Mouse (Mus musculus) myocyte (in vitro differentiated cells): ENCODE results near the gene Tspan15. TPM values are rescaled to one million over a fixed set of nuclear protein-coding genes. Genes with fewer than 3 reads are reported as not detected.

Experiments
- H3K27me3 ChIP-seq: one replicate; pipeline ENCODE4 v1.6.1; 2011; ENCODE audit not compliant: control insufficient read depth, insufficient read depth, insufficient read length
- H3K36me3 ChIP-seq: one replicate; pipeline ENCODE4 v1.6.1; 2011; ENCODE audit not compliant: control insufficient read depth, insufficient read depth
- H3K4me2 ChIP-seq: one replicate; pipeline ENCODE4 v1.6.1; 2011; ENCODE audit warnings: low read depth, control low read depth
- H3K4me3 ChIP-seq: one replicate; pipeline ENCODE4 v1.5.1; 2011; ENCODE audit warnings: mild to moderate bottlenecking, control low read depth, moderate library complexity
- H3K79me2 ChIP-seq: one replicate; pipeline ENCODE4 v1.6.1; 2011; ENCODE audit not compliant: control insufficient read depth, insufficient read depth
- H3ac ChIP-seq: one replicate; pipeline ENCODE4 v1.6.1; 2011; ENCODE audit not compliant: control insufficient read depth, insufficient read length
- CEBPB ChIP-seq: IDR thresholded peaks from 2 replicates; pipeline ENCODE4 v1.6.1; 2011; ENCODE audit warnings: mild to moderate bottlenecking, moderate library complexity; ENCODE audit not compliant: poor library complexity, insufficient read depth, severe bottlenecking
- E2F4 ChIP-seq: IDR thresholded peaks from one replicate; pipeline ENCODE4 v1.6.1; 2011; ENCODE audit warnings: mild to moderate bottlenecking, control low read depth, moderate library complexity; ENCODE audit not compliant: insufficient read depth
- MAX ChIP-seq: IDR thresholded peaks from one replicate; pipeline ENCODE4 v1.6.1; 2011; ENCODE audit warnings: low read depth, mild to moderate bottlenecking, control low read depth
- MYOD1 ChIP-seq, 3 experiments: IDR thresholded peaks; one replicate each; pipeline ENCODE4 v1.6.1; 2011; ENCODE audit warnings: control low read depth in 2 of 3, low read depth in 2 of 3, mild to moderate bottlenecking in 2 of 3, moderate library complexity in 1 of 3; ENCODE audit not compliant: insufficient read length in 2 of 3, control insufficient read depth in 1 of 3
- MYOG ChIP-seq, 3 experiments: IDR thresholded peaks; one replicate each; pipeline ENCODE4 v1.6.1; 2011; ENCODE audit warnings: control low read depth in 2 of 3, low read depth in 2 of 3, mild to moderate bottlenecking in 2 of 3; ENCODE audit not compliant: insufficient read length in 2 of 3, control insufficient read depth in 1 of 3, insufficient read depth in 1 of 3
- POLR2A ChIP-seq: IDR thresholded peaks from one replicate; pipeline ENCODE4 v1.6.1; 2011; ENCODE audit warnings: low read depth, mild to moderate bottlenecking, control low read depth, moderate library complexity; ENCODE audit not compliant: insufficient read length
- POLR2AphosphoS2 ChIP-seq: IDR thresholded peaks from one replicate; pipeline ENCODE4 v1.6.1; 2011; ENCODE audit warnings: low read depth, control low read depth; ENCODE audit not compliant: insufficient read length
- REST ChIP-seq: IDR thresholded peaks from one replicate; pipeline ENCODE4 v1.6.1; 2011; ENCODE audit warnings: mild to moderate bottlenecking, control low read depth, moderate library complexity; ENCODE audit not compliant: insufficient read depth, insufficient read length
- SRF ChIP-seq: IDR thresholded peaks from one replicate; pipeline ENCODE4 v1.6.1; 2011; ENCODE audit warnings: low read depth; ENCODE audit not compliant: control insufficient read depth, insufficient read length
- TCF12 ChIP-seq: IDR thresholded peaks from one replicate; pipeline ENCODE4 v1.6.1; 2011; ENCODE audit warnings: mild to moderate bottlenecking, control low read depth; ENCODE audit not compliant: poor library complexity, insufficient read depth, severe bottlenecking
- TCF3 ChIP-seq: IDR thresholded peaks from one replicate; pipeline ENCODE4 v1.6.1; 2011; ENCODE audit warnings: low read depth, control low read depth; ENCODE audit not compliant: insufficient read length
- USF1 ChIP-seq: IDR thresholded peaks from one replicate; pipeline ENCODE4 v1.6.1; 2011; ENCODE audit warnings: low read depth, mild to moderate bottlenecking, control low read depth, moderate library complexity
- polyA plus RNA-seq: library from polyadenylated mRNA; unstranded; fragments of >200 nt; fragmentation: generic; extraction: Trizol; gene quantifications from one replicate; pipeline ENCODE4 v1.2.1, GENCODE M21; 2012; ENCODE audit warnings: missing spikeins

The Tspan15 gene
- polyA plus RNA-seq, 1 experiment = 18.7 TPM

- H3K4me3 ChIP-seq = no peak overlapping the region
- no peaks in the 10 kb centered on the region for H3K79me2 ChIP-seq
- no peaks in the 10 kb centered on the region for H3K36me3 ChIP-seq
- H3K27me3 ChIP-seq = no peaks in the 10 kb centered on the region
- no peak overlapping the region for H3ac ChIP-seq
- no peak overlapping the region for H3K4me2 ChIP-seq
- no peak for TF ChIP-seq POLR2A
These were observed 32.2 kb downstream of the Tspan15 start for GRCm38 (mm10) chr10:62198891-62199290.

- Histone ChIP-seq H3K27me3 (no peaks in the 10 kb centered on the region), H3K36me3 (no peaks in the 10 kb centered on the region), H3ac (no peak overlapping the region), H3K4me3 (no peak overlapping the region), H3K79me2 (no peaks in the 10 kb centered on the region), H3K4me2 (no peak overlapping the region)
- TF ChIP-seq TCF3 = no peak
- TF ChIP-seq USF1 = no peak
- no peak for TF ChIP-seq MAX
- no peak for TF ChIP-seq MYOG (IDR thresholded peaks at IDR 0.05; ENCODE audit: control insufficient read depth in 1 of 3, insufficient read depth in 1 of 3, insufficient read length in 2 of 3, low read depth in 2 of 3)
- no peak for TF ChIP-seq CEBPB
- no peak for TF ChIP-seq SRF
- no peak for TF ChIP-seq E2F4
- no peak for TF ChIP-seq POLR2A
- TF ChIP-seq REST = no peak
- TF ChIP-seq MYOD1 (IDR thresholded peaks at IDR 0.05; ENCODE audit: control insufficient read depth in 1 of 3, insufficient read length in 2 of 3, low read depth in 2 of 3) = no peak
- no peak for TF ChIP-seq POLR2AphosphoS2
- TF ChIP-seq TCF12 = no peak
These were observed 33.6 kb downstream of the Tspan15 start for GRCm38 (mm10) chr10:62197403-62197802.

DNA sequence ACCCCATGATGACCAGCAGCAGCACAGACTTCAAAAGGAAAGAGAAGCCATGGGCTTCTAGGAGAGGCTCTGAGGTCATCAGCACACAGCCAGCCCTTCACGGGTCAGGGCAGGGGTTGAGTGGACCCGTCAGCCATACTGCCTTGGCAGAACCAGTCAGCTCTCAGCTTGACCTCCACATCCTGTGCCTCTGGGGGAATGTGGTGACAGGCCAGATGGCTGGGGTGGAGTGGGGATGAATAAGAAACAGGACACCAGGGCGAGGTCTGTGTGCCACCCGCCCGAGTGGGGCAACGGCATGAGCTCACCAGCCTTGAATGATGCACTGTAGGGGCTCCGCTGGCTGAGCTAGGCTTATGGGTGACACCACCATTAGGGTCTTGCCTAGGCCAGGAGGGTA, 35.7 kb downstream of the Tspan15 start:
- TF ChIP-seq TCF3 (peak; percentile 61), SRF (peak; percentile 30), POLR2A (no peak), REST (no peak), CEBPB (no peak), MYOG (IDR thresholded peaks at IDR 0.05; ENCODE audit: control insufficient read depth in 1 of 3, insufficient read depth in 1 of 3, insufficient read length in 2 of 3, low read depth in 2 of 3) (peak in 1 of 3 experiments; percentile 85), MYOD1 (IDR thresholded peaks at IDR 0.05; ENCODE audit: control insufficient read depth in 1 of 3, insufficient read length in 2 of 3, low read depth in 2 of 3) (peak in 1 of 3 experiments; percentile 78)
- Histone ChIP-seq H3K27me3 (no peaks in the 10 kb centered on the region), H3K36me3 (no peaks in the 10 kb centered on the region), H3K79me2 (no peaks in the 10 kb centered on the region), H3K4me3 (no peak overlapping the region), H3K4me2 (peak overlapping the region; percentile 56), H3ac (no peak overlapping the region)

DNA sequence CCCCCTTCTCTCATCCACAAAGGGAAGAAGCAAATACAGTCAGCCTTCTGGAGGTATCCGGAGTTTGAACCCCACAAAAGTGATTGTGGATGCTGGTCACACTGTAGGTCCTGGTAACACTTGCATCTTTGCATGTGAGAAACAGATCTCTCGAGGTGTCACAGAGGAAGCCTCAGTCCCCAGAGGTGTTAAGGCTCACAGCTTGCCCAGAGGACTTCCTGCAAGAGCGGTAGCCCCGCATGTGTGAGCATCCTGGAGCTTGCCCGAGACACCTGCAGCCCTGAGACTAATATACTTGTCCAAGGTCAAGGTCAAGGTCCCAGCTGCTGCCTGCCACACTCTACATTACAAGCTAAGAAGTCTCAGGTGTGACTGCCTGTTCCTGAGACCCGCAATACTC, 36.1 kb downstream of the Tspan15 start:
- no peak overlapping the region for H3ac ChIP-seq
- TF ChIP-seq TCF12 = no peak
- TF ChIP-seq MYOD1 (IDR thresholded peaks at IDR 0.05; ENCODE audit: control insufficient read depth in 1 of 3, insufficient read length in 2 of 3, low read depth in 2 of 3) = no peak
- TF ChIP-seq CEBPB = no peak
- TF ChIP-seq E2F4 = no peak
- no peak for TF ChIP-seq REST

GRCm38 (mm10) chr10:62194461-62194860, 36.6 kb downstream of the Tspan15 start:
- Histone ChIP-seq H3K36me3 (no peaks in the 10 kb centered on the region), H3K27me3 (no peaks in the 10 kb centered on the region), H3ac (no peak overlapping the region), H3K79me2 (no peaks in the 10 kb centered on the region), H3K4me2 (peak overlapping the region; percentile 56), H3K4me3 (no peak overlapping the region)
- no peak for TF ChIP-seq TCF12
- TF ChIP-seq MYOD1 (IDR thresholded peaks at IDR 0.05; ENCODE audit: control insufficient read depth in 1 of 3, insufficient read length in 2 of 3, low read depth in 2 of 3) = peak in 2 of 3 experiments; percentile 20 to 42
- TF ChIP-seq MAX = no peak
- TF ChIP-seq SRF = no peak
- no peak for TF ChIP-seq E2F4
- no peak for TF ChIP-seq USF1
- TF ChIP-seq POLR2A = no peak
- TF ChIP-seq CEBPB = no peak
- TF ChIP-seq REST = no peak
- no peak for TF ChIP-seq POLR2AphosphoS2
- peak in 1 of 3 experiments; percentile 72 for TF ChIP-seq MYOG (IDR thresholded peaks at IDR 0.05; ENCODE audit: control insufficient read depth in 1 of 3, insufficient read depth in 1 of 3, insufficient read length in 2 of 3, low read depth in 2 of 3)

More for the DNA sequence above, 36.1 kb downstream of the Tspan15 start:
- Histone ChIP-seq H3K27me3 (no peaks in the 10 kb centered on the region), H3K4me3 (no peak overlapping the region), H3K4me2 (peak overlapping the region; percentile 56), H3K36me3 (no peaks in the 10 kb centered on the region), H3K79me2 (no peaks in the 10 kb centered on the region)
